Mouse (Mus musculus): Measurements from ENCODE around the gene Atp6v1e1.

- no peak for TF ChIP-seq POLR2A (IDR thresholded peaks at IDR 0.05; ENCODE audit: insufficient read length, low read depth)
- TF ChIP-seq MYOD1 (IDR thresholded peaks at IDR 0.05; ENCODE audit: control insufficient read depth in 1 of 3, insufficient read length in 2 of 3, low read depth in 2 of 3), result no peak
- no peak for TF ChIP-seq SRF (IDR thresholded peaks at IDR 0.05; ENCODE audit: control insufficient read depth, insufficient read length, low read depth)
Measured at GRCm38 (mm10) chr6:120866051-120866814, 43.6 kb upstream of the Atp6v1e1 start.
